19 mouse cellular contexts compared by ENCODE assay signal in genomic region chr4:135246444-135246843, GRCm38 (mm10). TPM values are rescaled to one million over a fixed set of nuclear protein-coding genes. Genes with fewer than 3 reads are reported as not detected.
A peak's percentile ranks its signal among the peaks of the same experiment; 100 is the strongest.
DNase-seq lines count a peak whose midpoint lies in the region; ATAC-seq and TF ChIP-seq lines count a peak whose summit lies in the region.
"Had no signal": no experiment of that assay in that cellular context is flagged by ENCODE, and none has a peak within 500 bp of the region (broad histone marks: within the 10 kb centered on the region; RNA-seq: fewer than 3 reads in every experiment).

No protein-coding gene starts in this region.

- H3K79me2 ChIP-seq in liver, adult 2 months (ENCODE audit: control insufficient read depth, insufficient read depth, low read length): peaks cover 44% of the 10 kb centered on the region

- DNase-seq in liver, adult 2 months (ENCODE audit: extremely low read depth, low read depth, low spot score): peak; percentile 95
- no peak for DNase-seq in liver
- no peak for DNase-seq in liver, embryonic 11.5 days (ENCODE audit: low spot score)
- DNase-seq in MN1 (ENCODE audit: low spot score): no peak
- no peak for DNase-seq in layer of hippocampus, postnatal 36 days
- DNase-seq: cerebellum, adult 11-12 months; cerebellum, postnatal 36 days; gastrocnemius, adult 2 months; heart, adult 18-20 months; lung, postnatal 36 days; retina, postnatal 1 day; thymus, postnatal 36 days had no signal

- ATAC-seq in forebrain, embryonic 12.5 days (ENCODE audit: low FRiP score): no peak
- no peak for ATAC-seq in forebrain, embryonic 13.5 days
- no peak for ATAC-seq in liver, embryonic 11.5 days (replicated peaks; ENCODE audit: low FRiP score)
- ATAC-seq: forebrain, embryonic 16.5 days; hindbrain, embryonic 16.5 days; intestine, postnatal 0 days had no signal

- 0 out of 2 replicates have a peak overlapping the region, but pooled peaks have one; percentile 36 for H3K27ac ChIP-seq in forebrain, embryonic 12.5 days
- no peak overlapping the region for H3K27ac ChIP-seq in forebrain, embryonic 13.5 days
- peak overlapping the region; percentile 100 for H3K27ac ChIP-seq in liver, adult 2 months (replicated peaks; ENCODE audit: insufficient read depth, low read depth, low read length)
- 0 out of 2 replicates have a peak overlapping the region, but pooled peaks have one; percentile 22 for H3K27ac ChIP-seq in liver, embryonic 11.5 days (ENCODE audit: low read depth, low read length)
- H3K27ac ChIP-seq in olfactory bulb, adult 2 months (ENCODE audit: insufficient read depth, low read depth, low read length): 0 out of 2 replicates have a peak overlapping the region, but pooled peaks have one; percentile 0

- TF ChIP-seq POLR2A in liver, adult 2 months (IDR thresholded peaks at IDR 0.05; ENCODE audit: extremely low read depth, insufficient read depth, low read length): no peak
- TF ChIP-seq POLR2A in olfactory bulb, adult 2 months (IDR thresholded peaks at IDR 0.05; ENCODE audit: insufficient read depth, low read depth, low read length): no peak

- no peak for TF ChIP-seq CTCF in liver, adult 2 months (IDR thresholded peaks at IDR 0.05; ENCODE audit: low read depth, low read length)
- TF ChIP-seq CTCF in olfactory bulb, adult 2 months (IDR thresholded peaks at IDR 0.05; ENCODE audit: insufficient read depth, low read depth, low read length): no peak

- H3K4me2 ChIP-seq in forebrain, embryonic 12.5 days: no peak overlapping the region
- no peak overlapping the region for H3K4me2 ChIP-seq in forebrain, embryonic 13.5 days
- peak overlapping the region; percentile 13; the same call in 1 of the 2 replicates for H3K4me2 ChIP-seq in liver, embryonic 11.5 days
- H3K4me2 ChIP-seq: midbrain, embryonic 11.5 days had no signal

- peaks cover 28% of the 10 kb centered on the region for H3K4me1 ChIP-seq in forebrain, embryonic 12.5 days
- peaks cover 36% of the 10 kb centered on the region for H3K4me1 ChIP-seq in forebrain, embryonic 13.5 days
- H3K4me1 ChIP-seq in liver, adult 2 months (ENCODE audit: control insufficient read depth, insufficient read depth, low read length): peaks cover 44% of the 10 kb centered on the region
- peaks cover 46% of the 10 kb centered on the region for H3K4me1 ChIP-seq in liver, embryonic 11.5 days (replicated peaks; ENCODE audit: control insufficient read depth, insufficient read depth, low read length)
- peaks cover 23% of the 10 kb centered on the region for H3K4me1 ChIP-seq in olfactory bulb, adult 2 months (ENCODE audit: control insufficient read depth, insufficient read depth, low read length)

- H3K27me3 ChIP-seq in forebrain, embryonic 12.5 days: no peaks in the 10 kb centered on the region
- H3K27me3 ChIP-seq in forebrain, embryonic 13.5 days: no peaks in the 10 kb centered on the region
- H3K27me3 ChIP-seq in liver, adult 2 months (ENCODE audit: control insufficient read depth, insufficient read depth, low read length): no peaks in the 10 kb centered on the region
- H3K27me3 ChIP-seq in liver, embryonic 11.5 days (replicated peaks; ENCODE audit: control insufficient read depth, insufficient read depth, low read length): no peaks in the 10 kb centered on the region

- H3K4me3 ChIP-seq in forebrain, embryonic 12.5 days (replicated peaks): no peak overlapping the region
- H3K4me3 ChIP-seq in forebrain, embryonic 13.5 days: no peak overlapping the region
- H3K4me3 ChIP-seq in liver, adult 2 months (ENCODE audit: insufficient read depth, low read depth, low read length): no peak overlapping the region
- no peak overlapping the region for H3K4me3 ChIP-seq in liver, embryonic 11.5 days (ENCODE audit: low read depth, low read length)
- no peak overlapping the region for H3K4me3 ChIP-seq in olfactory bulb, adult 2 months (ENCODE audit: insufficient read depth, low read depth, low read length)
- H3K4me3 ChIP-seq: gastrocnemius, adult 2 months had no signal

- no peaks in the 10 kb centered on the region for H3K36me3 ChIP-seq in forebrain, embryonic 12.5 days (replicated peaks)
- H3K36me3 ChIP-seq in forebrain, embryonic 13.5 days (ENCODE audit: poor library complexity, severe bottlenecking): 0 out of 2 replicates have a peak, but pooled peaks cover 6% of the 10 kb centered on the region
- no peaks in the 10 kb centered on the region for H3K36me3 ChIP-seq in liver, adult 2 months (ENCODE audit: control insufficient read depth, insufficient read depth, low read length)
- no peaks in the 10 kb centered on the region; the same call in 1 of the 2 replicates for H3K36me3 ChIP-seq in liver, embryonic 11.5 days (ENCODE audit: control insufficient read depth, insufficient read depth, low read length)

- WGBS in forebrain, embryonic 12.5 days: 64% methylated on average over 2 of the region's 2 CpGs
- WGBS in forebrain, embryonic 13.5 days: 59% methylated on average over 2 of the region's 2 CpGs
- WGBS in liver, adult 2 months: 28% methylated on average over 2 of the region's 2 CpGs
- 79% methylated on average over 2 of the region's 2 CpGs for WGBS in liver, embryonic 11.5 days
- WGBS in olfactory bulb, adult 2 months: 44% methylated on average over 2 of the region's 2 CpGs

- no peaks in the 10 kb centered on the region for H3K9me3 ChIP-seq in forebrain, embryonic 12.5 days
- H3K9me3 ChIP-seq in forebrain, embryonic 13.5 days (replicated peaks): no peaks in the 10 kb centered on the region
- H3K9me3 ChIP-seq in liver, embryonic 11.5 days (ENCODE audit: control insufficient read depth, low read length): no peaks in the 10 kb centered on the region

- H3K9ac ChIP-seq in forebrain, embryonic 12.5 days: no peak overlapping the region
- H3K9ac ChIP-seq in forebrain, embryonic 13.5 days: no peak overlapping the region
- H3K9ac ChIP-seq in liver, adult 2 months (ENCODE audit: low read depth, low read length): no peak overlapping the region
- H3K9ac ChIP-seq in liver, embryonic 11.5 days (ENCODE audit: low read depth, low read length): no peak overlapping the region

RNA-seq across cellular contexts. Expression of gene Clic4, which starts 26.2 kb away (rescaled TPM):
- 205 and 221 TPM in 2 replicates for polyA plus RNA-seq in forebrain, embryonic 12.5 days (2016; fragmentation: Nextera tagmentation; extraction: Ambion mirVana)
- polyA plus RNA-seq in forebrain, embryonic 13.5 days (2015; fragmentation: Nextera tagmentation; extraction: Ambion mirVana): 146 and 153 TPM in 2 replicates
- 23.0 and 27.7 TPM in 2 replicates for total RNA-seq in liver, adult 2 months (2014; rRNA removed)
- 23.4 and 30.8 TPM in 2 replicates for polyA plus RNA-seq in liver, adult 2 months (2012; rRNA removed)
- polyA plus RNA-seq in liver, embryonic 11.5 days (2014; fragmentation: Nextera tagmentation; extraction: Ambion mirVana): 149 and 176 TPM in 2 replicates
- not detected in 2 replicates for polyA plus RNA-seq in olfactory bulb, adult 2 months (2012; ENCODE audit: insufficient read depth, insufficient read length, low replicate concordance, missing spikeins)
- 10 to 100 TPM; 36.3 to 40.6 TPM for total RNA-seq in layer of hippocampus, postnatal 36 days (2021)
